Mouse (Mus musculus): ENCODE measurements at regions not wholly inside any gene's neighbourhood (a gene's known extent, or its start where the extent isn't known, plus 50 kb on each side); places are given as distances from the start of the nearest gene placed in this dataset.

- no peak for DNase-seq (ENCODE audit: low spot score)
Observed at GRCm38 (mm10) chr12:110025171-110025570, 253.7 kb upstream of the Dio3 start.

- no peak for DNase-seq (ENCODE audit: low spot score)
Observed at GRCm38 (mm10) chr12:110026033-110026750, 252.7 kb upstream of the Dio3 start.

- no peak for DNase-seq (ENCODE audit: low spot score)
Observed at GRCm38 (mm10) chr12:110027345-110027744, 251.5 kb upstream of the Dio3 start.

GRCm38 (mm10) chr12:110027976-110028375 lies 250.9 kb upstream of the Dio3 start:
- DNase-seq (ENCODE audit: low spot score) = no peak

- DNase-seq (ENCODE audit: low spot score) = no peak
Observed at GRCm38 (mm10) chr12:110028646-110029045, 250.2 kb upstream of the Dio3 start.

GRCm38 (mm10) chr12:110031326-110031725 lies 247.5 kb upstream of the Dio3 start:
- DNase-seq (ENCODE audit: low spot score) = peak; percentile 26

GRCm38 (mm10) chr12:110035171-110035570 lies 243.7 kb upstream of the Dio3 start:
- DNase-seq (ENCODE audit: low spot score) = no peak

GRCm38 (mm10) chr12:110040682-110041081 lies 238.2 kb upstream of the Dio3 start:
- no peak for DNase-seq (ENCODE audit: low spot score)

- DNase-seq (ENCODE audit: low spot score) = no peak
Observed at GRCm38 (mm10) chr12:110041782-110042181, 237.1 kb upstream of the Dio3 start.

- DNase-seq (ENCODE audit: low spot score) = no peak
Observed at GRCm38 (mm10) chr12:110044266-110044665, 234.6 kb upstream of the Dio3 start.

GRCm38 (mm10) chr12:110044721-110045120 lies 234.1 kb upstream of the Dio3 start:
- no peak for DNase-seq (ENCODE audit: low spot score)

- no peak for DNase-seq (ENCODE audit: low spot score)
Observed at GRCm38 (mm10) chr12:110045770-110046330, 233.0 kb upstream of the Dio3 start.

- DNase-seq (ENCODE audit: low spot score) = no peak
Observed at GRCm38 (mm10) chr12:110046613-110047012, 232.3 kb upstream of the Dio3 start.

- no peak for DNase-seq (ENCODE audit: low spot score)
Observed at GRCm38 (mm10) chr12:110047466-110048250, 231.2 kb upstream of the Dio3 start.

- no peak for DNase-seq (ENCODE audit: low spot score)
Observed at GRCm38 (mm10) chr12:110049154-110049736, 229.6 kb upstream of the Dio3 start.

GRCm38 (mm10) chr12:110059321-110059720 lies 219.5 kb upstream of the Dio3 start:
- DNase-seq (ENCODE audit: low spot score) = no peak

GRCm38 (mm10) chr12:110061961-110062360 lies 216.9 kb upstream of the Dio3 start:
- no peak for DNase-seq (ENCODE audit: low spot score)

GRCm38 (mm10) chr12:110063013-110063412 lies 215.9 kb upstream of the Dio3 start:
- no peak for DNase-seq (ENCODE audit: low spot score)

- no peak for DNase-seq (ENCODE audit: low spot score)
Observed at GRCm38 (mm10) chr12:110066361-110066885, 212.4 kb upstream of the Dio3 start.

- no peak for DNase-seq (ENCODE audit: low spot score)
Observed at GRCm38 (mm10) chr12:110070506-110070905, 208.4 kb upstream of the Dio3 start.

GRCm38 (mm10) chr12:110071823-110072222 lies 207.0 kb upstream of the Dio3 start:
- no peak for DNase-seq (ENCODE audit: low spot score)

- no peak for DNase-seq (ENCODE audit: low spot score)
Observed at GRCm38 (mm10) chr12:110074921-110075320, 203.9 kb upstream of the Dio3 start.
